Mouse (Mus musculus): ENCODE data around the gene Lilra6. TPM values are rescaled to one million over a fixed set of nuclear protein-coding genes. Genes with fewer than 3 reads are reported as not detected.
"Not testable (repeated sequence)": the region's sequence is repeated elsewhere in the genome, so short reads cannot be mapped to it uniquely, and the experiment has no call there.

Lilra6 gene
- 0.12 TPM in 1 of 2 replicates, not detected in the other for polyA plus RNA-seq (2016; fragmentation: Nextera tagmentation; extraction: Ambion mirVana)

- H3K4me3 ChIP-seq (replicated peaks); H3K4me2 ChIP-seq; H3K9me3 ChIP-seq; H3K9ac ChIP-seq (replicated peaks); H3K27me3 ChIP-seq; ATAC-seq (ENCODE audit: insufficient number of reproducible peaks, insufficient read depth, low FRiP score, low TSS enrichment, low read depth); H3K27ac ChIP-seq; H3K36me3 ChIP-seq; H3K4me1 ChIP-seq (replicated peaks): not testable (repeated sequence)
- 67% methylated on average over 2 of the region's 2 CpGs for WGBS
These were observed at the start of gene Lilra6 for GRCm38 (mm10) chr7:3915387-3915786. TSS of gene Lilra6 (minus strand) at chr7:3915503.

GRCm38 (mm10) chr7:3962017-3962416 lies 46.7 kb upstream of the Lilra6 start:
- Histone ChIP-seq H3K4me1 (replicated peaks) (no peaks in the 10 kb centered on the region), H3K36me3 (no peaks in the 10 kb centered on the region), H3K4me3 (replicated peaks) (no peak overlapping the region), H3K9me3 (0 out of 2 replicates have a peak, but pooled peaks cover under 1% of the 10 kb centered on the region), H3K27ac (no peak overlapping the region), H3K4me2 (no peak overlapping the region), H3K27me3 (no peaks in the 10 kb centered on the region), H3K9ac (replicated peaks) (no peak overlapping the region)
- ATAC-seq (ENCODE audit: insufficient number of reproducible peaks, insufficient read depth, low FRiP score, low TSS enrichment, low read depth): no peak
- WGBS: 87% methylated on average over 2 of the region's 2 CpGs

DNA sequence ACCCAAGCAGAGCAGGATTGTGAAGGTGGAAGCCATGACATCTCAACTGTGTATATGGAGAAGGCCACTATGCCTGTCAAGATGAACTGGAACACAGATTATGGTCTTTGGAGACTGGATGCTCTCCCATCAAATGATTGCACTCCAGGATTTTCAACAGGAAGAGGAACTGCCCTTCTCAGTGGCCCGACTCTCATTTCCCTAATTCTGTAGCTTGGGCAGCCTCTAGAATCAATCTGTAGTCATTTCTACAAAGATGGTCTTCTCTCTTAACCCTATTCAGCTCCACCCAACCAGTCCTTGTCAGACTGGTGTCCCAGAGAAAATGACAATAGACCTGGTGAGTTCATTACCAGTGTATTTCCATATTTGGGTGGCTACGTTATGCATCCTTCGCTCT lies 42.1 kb upstream of the Lilra6 start:
- ATAC-seq (ENCODE audit: insufficient number of reproducible peaks, insufficient read depth, low FRiP score, low TSS enrichment, low read depth): no peak
- H3K9ac ChIP-seq (replicated peaks): no peak overlapping the region

GRCm38 (mm10) chr7:3949159-3949558 lies 33.9 kb upstream of the Lilra6 start:
- no peak overlapping the region for H3K9ac ChIP-seq (replicated peaks)
- H3K9me3 ChIP-seq: peaks cover 12% of the 10 kb centered on the region; the same call in 1 of the 2 replicates
- no peaks in the 10 kb centered on the region for H3K27me3 ChIP-seq
- H3K27ac ChIP-seq: no peak overlapping the region
- no peaks in the 10 kb centered on the region for H3K4me1 ChIP-seq (replicated peaks)
- 87% methylated on average over 3 of the region's 3 CpGs for WGBS
- H3K4me3 ChIP-seq (replicated peaks): no peak overlapping the region
- ATAC-seq (ENCODE audit: insufficient number of reproducible peaks, insufficient read depth, low FRiP score, low TSS enrichment, low read depth): no peak
- no peak overlapping the region for H3K4me2 ChIP-seq
- no peaks in the 10 kb centered on the region for H3K36me3 ChIP-seq

More for the DNA sequence above, 42.1 kb upstream of the Lilra6 start:
- Histone ChIP-seq H3K4me1 (replicated peaks) (no peaks in the 10 kb centered on the region), H3K9me3 (0 out of 2 replicates have a peak, but pooled peaks cover 4% of the 10 kb centered on the region), H3K27ac (no peak overlapping the region), H3K4me2 (no peak overlapping the region), H3K4me3 (replicated peaks) (no peak overlapping the region), H3K27me3 (no peaks in the 10 kb centered on the region), H3K36me3 (no peaks in the 10 kb centered on the region)
- 92% methylated on average over 3 of the region's 3 CpGs for WGBS

DNA sequence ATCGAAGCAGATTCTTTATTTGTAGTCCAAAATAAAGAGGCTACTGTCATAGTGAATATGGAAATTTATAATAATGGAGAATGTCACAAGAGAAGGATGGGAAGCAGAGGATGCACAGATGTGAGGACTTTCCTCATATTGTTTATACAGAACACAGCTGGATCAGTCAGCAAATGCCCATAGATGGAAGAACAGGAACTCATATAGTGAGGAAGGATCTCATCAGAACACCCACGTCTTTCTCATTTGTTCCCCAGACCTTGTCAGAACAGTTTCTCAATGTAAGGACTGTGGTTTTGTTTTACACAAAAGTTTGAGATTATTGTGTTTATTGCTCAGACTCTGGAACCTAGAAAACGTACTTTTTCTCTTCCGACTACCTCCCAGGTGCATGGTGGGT lies 32.9 kb upstream of the Lilra6 start:
- Histone ChIP-seq H3K27me3 (no peaks in the 10 kb centered on the region), H3K4me2 (no peak overlapping the region), H3K9me3 (peaks cover 12% of the 10 kb centered on the region; the same call in 1 of the 2 replicates), H3K4me3 (replicated peaks) (no peak overlapping the region), H3K4me1 (replicated peaks) (no peaks in the 10 kb centered on the region), H3K27ac (no peak overlapping the region), H3K36me3 (no peaks in the 10 kb centered on the region), H3K9ac (replicated peaks) (no peak overlapping the region)
- no peak for ATAC-seq (ENCODE audit: insufficient number of reproducible peaks, insufficient read depth, low FRiP score, low TSS enrichment, low read depth)
- WGBS: 82% methylated on average over 4 of the region's 4 CpGs

GRCm38 (mm10) chr7:3946117-3946516 lies 30.8 kb upstream of the Lilra6 start:
- H3K9ac ChIP-seq (replicated peaks): no peak overlapping the region
- WGBS: 73% methylated on average over 4 of the region's 4 CpGs
- peaks cover 12% of the 10 kb centered on the region; the same call in 1 of the 2 replicates for H3K9me3 ChIP-seq
- no peaks in the 10 kb centered on the region for H3K4me1 ChIP-seq (replicated peaks)
- H3K27ac ChIP-seq: no peak overlapping the region
- H3K4me3 ChIP-seq (replicated peaks): no peak overlapping the region
- H3K27me3 ChIP-seq: no peaks in the 10 kb centered on the region
- no peak overlapping the region for H3K4me2 ChIP-seq
- no peak for ATAC-seq (ENCODE audit: insufficient number of reproducible peaks, insufficient read depth, low FRiP score, low TSS enrichment, low read depth)
- H3K36me3 ChIP-seq: no peaks in the 10 kb centered on the region

DNA sequence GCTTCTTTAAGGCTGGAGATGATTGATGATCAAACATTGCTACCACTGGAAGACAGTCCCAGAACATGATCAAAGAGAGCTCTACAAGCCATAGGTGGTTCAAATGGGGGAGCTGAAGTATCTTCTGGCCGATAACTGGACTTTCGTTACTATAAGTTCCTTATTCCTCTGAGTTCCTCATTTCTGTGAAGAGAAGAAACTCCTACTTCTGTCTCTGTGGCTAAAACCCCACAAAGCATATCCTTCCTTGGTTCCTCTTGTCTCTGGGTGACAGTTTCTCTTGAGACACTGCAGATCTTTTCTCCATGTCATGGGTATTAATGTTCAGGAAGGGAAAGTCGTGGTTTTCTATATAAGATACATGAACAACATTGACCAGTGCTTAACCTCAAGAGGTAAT lies 25.6 kb upstream of the Lilra6 start:
- H3K4me2 ChIP-seq: no peak overlapping the region
- peaks cover 11% of the 10 kb centered on the region; the same call in 1 of the 2 replicates for H3K9me3 ChIP-seq
- no peak for ATAC-seq (ENCODE audit: insufficient number of reproducible peaks, insufficient read depth, low FRiP score, low TSS enrichment, low read depth)
- WGBS: 74% methylated on average over 3 of the region's 3 CpGs
- no peaks in the 10 kb centered on the region for H3K27me3 ChIP-seq
- H3K4me3 ChIP-seq (replicated peaks): no peak overlapping the region
- H3K4me1 ChIP-seq (replicated peaks): no peaks in the 10 kb centered on the region
- H3K36me3 ChIP-seq: no peaks in the 10 kb centered on the region
- H3K9ac ChIP-seq (replicated peaks): no peak overlapping the region
- H3K27ac ChIP-seq: no peak overlapping the region

GRCm38 (mm10) chr7:3939866-3940525 lies 24.7 kb upstream of the Lilra6 start:
- no peaks in the 10 kb centered on the region for H3K36me3 ChIP-seq
- no peak overlapping the region for H3K4me3 ChIP-seq (replicated peaks)
- peaks cover 1% of the 10 kb centered on the region; the same call in 1 of the 2 replicates for H3K9me3 ChIP-seq
- H3K4me1 ChIP-seq (replicated peaks): no peaks in the 10 kb centered on the region
- WGBS: 69% methylated on average over 1 of the region's 1 CpGs
- H3K27ac ChIP-seq: no peak overlapping the region
- ATAC-seq (ENCODE audit: insufficient number of reproducible peaks, insufficient read depth, low FRiP score, low TSS enrichment, low read depth): no peak
- no peak overlapping the region for H3K9ac ChIP-seq (replicated peaks)
- H3K4me2 ChIP-seq: no peak overlapping the region
- H3K27me3 ChIP-seq: no peaks in the 10 kb centered on the region

DNA sequence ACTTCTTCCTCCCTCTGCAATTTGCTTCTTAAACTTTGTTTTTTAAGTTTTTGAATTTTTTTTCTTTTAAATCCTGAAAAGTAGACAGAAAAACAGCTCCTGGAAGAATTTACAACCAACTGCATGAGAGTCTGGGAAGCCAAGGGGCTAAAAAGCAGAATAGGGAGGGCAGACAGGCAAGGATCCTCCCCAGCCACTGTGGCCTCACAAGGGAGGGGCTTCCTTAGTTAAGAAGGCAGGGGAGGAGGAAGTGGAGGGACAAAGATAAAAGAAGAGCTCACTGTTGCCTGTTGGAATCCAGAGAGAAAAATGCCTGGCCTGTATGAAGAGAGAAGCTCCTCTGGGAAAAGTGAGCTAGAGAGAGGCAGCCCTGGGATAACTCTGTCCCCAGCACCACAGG lies 20.2 kb upstream of the Lilra6 start:
- H3K4me3 ChIP-seq (replicated peaks); H3K4me1 ChIP-seq (replicated peaks); H3K4me2 ChIP-seq; H3K9ac ChIP-seq (replicated peaks); ATAC-seq (ENCODE audit: insufficient number of reproducible peaks, insufficient read depth, low FRiP score, low TSS enrichment, low read depth); H3K27ac ChIP-seq; H3K36me3 ChIP-seq; H3K9me3 ChIP-seq; H3K27me3 ChIP-seq: not testable (repeated sequence)

- no peak overlapping the region for H3K9ac ChIP-seq (replicated peaks)
- H3K4me1 ChIP-seq (replicated peaks): no peaks in the 10 kb centered on the region
- no peak overlapping the region for H3K4me3 ChIP-seq (replicated peaks)
- H3K27me3 ChIP-seq: no peaks in the 10 kb centered on the region
- 25% methylated on average over 1 of the region's 1 CpGs for WGBS
- H3K4me2 ChIP-seq: no peak overlapping the region
- ATAC-seq (ENCODE audit: insufficient number of reproducible peaks, insufficient read depth, low FRiP score, low TSS enrichment, low read depth): no peak
- H3K27ac ChIP-seq: no peak overlapping the region
- H3K9me3 ChIP-seq: no peaks in the 10 kb centered on the region
- no peaks in the 10 kb centered on the region for H3K36me3 ChIP-seq
These were observed 11.6 kb downstream of the Lilra6 start for GRCm38 (mm10) chr7:3903704-3904103.

GRCm38 (mm10) chr7:3898036-3898590 lies 17.2 kb downstream of the Lilra6 start, which contains the start of gene Gm14548:
TSS of gene Gm14548 (minus strand) at chr7:3898120.
- H3K27me3 ChIP-seq; H3K36me3 ChIP-seq; H3K27ac ChIP-seq; H3K4me3 ChIP-seq (replicated peaks); H3K9ac ChIP-seq (replicated peaks); H3K4me1 ChIP-seq (replicated peaks); H3K9me3 ChIP-seq; ATAC-seq (ENCODE audit: insufficient number of reproducible peaks, insufficient read depth, low FRiP score, low TSS enrichment, low read depth); H3K4me2 ChIP-seq: not testable (repeated sequence)
- 56% methylated on average over 3 of the region's 3 CpGs for WGBS

DNA sequence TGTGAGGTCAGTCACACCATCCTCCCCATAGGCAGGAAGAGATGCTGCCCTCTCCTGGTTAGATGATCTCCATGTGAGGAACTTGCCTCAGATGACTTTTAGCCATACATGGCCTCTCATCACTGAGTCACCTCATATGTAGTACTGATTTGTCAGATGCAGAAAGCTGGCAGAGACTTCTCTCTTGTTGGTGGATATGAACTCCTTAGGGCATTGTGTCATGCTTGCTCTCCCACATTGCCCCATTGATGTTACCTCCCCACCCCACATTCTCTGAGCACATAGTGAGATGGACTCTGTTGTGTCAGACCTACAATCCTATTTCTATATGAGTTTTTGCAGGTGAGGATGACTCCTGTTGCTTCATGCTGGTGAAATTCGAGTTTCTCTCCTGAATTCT lies 40.3 kb downstream of the Lilra6 start:
- H3K9ac ChIP-seq (replicated peaks); H3K4me1 ChIP-seq (replicated peaks); H3K27ac ChIP-seq; H3K27me3 ChIP-seq; H3K4me3 ChIP-seq (replicated peaks); H3K9me3 ChIP-seq; H3K36me3 ChIP-seq; H3K4me2 ChIP-seq; ATAC-seq (ENCODE audit: insufficient number of reproducible peaks, insufficient read depth, low FRiP score, low TSS enrichment, low read depth): not testable (repeated sequence)
- no CpG with 5 or more reads among the region's 1 CpGs for WGBS
